Mouse (Mus musculus): Measurements from ENCODE around the gene Arid3a.

- no peak for TF ChIP-seq CTCF (conservative IDR thresholded peaks at IDR 0.05; ENCODE audit: insufficient read depth, insufficient read length, low read depth, low read length)
- TF ChIP-seq POLR2A (IDR thresholded peaks at IDR 0.05; ENCODE audit: low read depth, low read length) = no peak
These were observed 10.1 kb downstream of the Arid3a start for GRCm38 (mm10) chr10:79936911-79937441.
